Mouse (Mus musculus): ENCODE data around the gene Calr4.

The Calr4 gene

GRCm38 (mm10) chr4:109234185-109234584, at the start of gene Calr4:
Gene Calr4, plus strand, starts transcription at chr4:109234485.
- in situ Hi-C loops (cut with MboI, MseI): no loop called here

GRCm38 (mm10) chr4:109185616-109186405, 48.5 kb upstream of the Calr4 start:
- in situ Hi-C loops (cut with MboI, MseI): no loop called here

- in situ Hi-C loops (cut with MboI, MseI): no loop called here
Measured at GRCm38 (mm10) chr4:109191598-109191997, 42.7 kb upstream of the Calr4 start.

- in situ Hi-C loops (cut with MboI, MseI): no loop called here
Measured at GRCm38 (mm10) chr4:109193886-109194285, 40.4 kb upstream of the Calr4 start.

- in situ Hi-C loops (cut with MboI, MseI): no loop called here
Measured at GRCm38 (mm10) chr4:109195900-109196629, 38.2 kb upstream of the Calr4 start.

- in situ Hi-C loops (cut with MboI, MseI): no loop called here
Measured at GRCm38 (mm10) chr4:109199069-109199468, 35.2 kb upstream of the Calr4 start.

GRCm38 (mm10) chr4:109201582-109202424, 32.5 kb upstream of the Calr4 start, which contains the start of gene Osbpl9:
Gene Osbpl9, minus strand, starts transcription at chr4:109202272.
- in situ Hi-C loops (cut with MboI, MseI): no loop called here

GRCm38 (mm10) chr4:109203931-109204330, 30.4 kb upstream of the Calr4 start:
- in situ Hi-C loops (cut with MboI, MseI): no loop called here

- in situ Hi-C loops (cut with MboI, MseI): no loop called here
Measured at GRCm38 (mm10) chr4:109204416-109204815, 29.9 kb upstream of the Calr4 start.

GRCm38 (mm10) chr4:109207524-109207923, 26.8 kb upstream of the Calr4 start:
- in situ Hi-C loops (cut with MboI, MseI): no loop called here

- in situ Hi-C loops (cut with MboI, MseI): no loop called here
Measured at GRCm38 (mm10) chr4:109210253-109210652, 24.0 kb upstream of the Calr4 start.

GRCm38 (mm10) chr4:109210881-109211280, 23.4 kb upstream of the Calr4 start:
- in situ Hi-C loops (cut with MboI, MseI): no loop called here

GRCm38 (mm10) chr4:109213986-109214385, 20.3 kb upstream of the Calr4 start:
- in situ Hi-C loops (cut with MboI, MseI): no loop called here

GRCm38 (mm10) chr4:109218008-109218407, 16.3 kb upstream of the Calr4 start:
- in situ Hi-C loops (cut with MboI, MseI): no loop called here

- in situ Hi-C loops (cut with MboI, MseI): no loop called here
Measured at GRCm38 (mm10) chr4:109220441-109220940, 13.8 kb upstream of the Calr4 start.

GRCm38 (mm10) chr4:109222001-109222400, 12.3 kb upstream of the Calr4 start:
- in situ Hi-C loops (cut with MboI, MseI): no loop called here

- in situ Hi-C loops (cut with MboI, MseI): no loop called here
Measured at GRCm38 (mm10) chr4:109224762-109225552, 9.3 kb upstream of the Calr4 start.

GRCm38 (mm10) chr4:109225606-109226005, 8.7 kb upstream of the Calr4 start:
- in situ Hi-C loops (cut with MboI, MseI): no loop called here

GRCm38 (mm10) chr4:109226071-109226470, 8.2 kb upstream of the Calr4 start:
- in situ Hi-C loops (cut with MboI, MseI): no loop called here

- in situ Hi-C loops (cut with MboI, MseI): no loop called here
Measured at GRCm38 (mm10) chr4:109229766-109230279, 4.5 kb upstream of the Calr4 start.

All from T-helper 1 cell (primary cell).